Mouse (Mus musculus) liver, embryonic 15.5 days (tissue): ENCODE data around the gene Kdm4b. TPM values are rescaled to one million over a fixed set of nuclear protein-coding genes. Genes with fewer than 3 reads are reported as not detected.

Experiments
- ATAC-seq: fragments of 200-750 bp; cut with Nextera tagmentation; 2 replicates; pipeline ENCODE4 v1.8.0; 2017; ENCODE audit warnings: moderate number of reproducible peaks, mild to moderate bottlenecking, moderate library complexity; ENCODE audit not compliant: insufficient read depth
- H3K27ac ChIP-seq: fragments of 300-500 bp; sonication (generic); replicated peaks from 2 replicates; pipeline ENCODE4 v1.5.1; 2015; ENCODE audit warnings: mild to moderate bottlenecking, inconsistent platforms
- H3K27me3 ChIP-seq: fragments of 300-500 bp; sonication (generic); 2 replicates; pipeline ENCODE4 v1.6.1; 2015; ENCODE audit warnings: mild to moderate bottlenecking, inconsistent platforms
- H3K36me3 ChIP-seq: fragments of 300-500 bp; sonication (generic); replicated peaks from 2 replicates; pipeline ENCODE4 v1.6.1; 2015; ENCODE audit warnings: moderate library complexity, mild to moderate bottlenecking, inconsistent platforms
- H3K4me1 ChIP-seq: fragments of 300-500 bp; sonication (generic); replicated peaks from 2 replicates; pipeline ENCODE4 v1.6.1; 2015; ENCODE audit warnings: inconsistent platforms
- H3K4me2 ChIP-seq: fragments of 300-500 bp; sonication (generic); 2 replicates; pipeline ENCODE4 v1.6.1; 2015; ENCODE audit warnings: moderate library complexity, mild to moderate bottlenecking, inconsistent platforms
- H3K4me3 ChIP-seq: fragments of 300-500 bp; sonication (generic); replicated peaks from 2 replicates; pipeline ENCODE4 v1.5.1; 2015; ENCODE audit warnings: mild to moderate bottlenecking, inconsistent platforms
- H3K9ac ChIP-seq: fragments of 300-500 bp; sonication (generic); 2 replicates; pipeline ENCODE4 v1.6.1; 2015; ENCODE audit warnings: moderate library complexity, mild to moderate bottlenecking, inconsistent platforms
- H3K9me3 ChIP-seq: fragments of 300-500 bp; sonication (generic); replicated peaks from 2 replicates; pipeline ENCODE4 v1.6.1; 2016; ENCODE audit warnings: inconsistent platforms
- WGBS: fragments of 180-500 bp; shearing (Covaris S2); methylation state at CpG from one replicate; pipeline ENCODE4 v1.1.7; 2015; ENCODE audit warnings: mixed read lengths; ENCODE audit not compliant: insufficient replicate concordance; 5-methylcytosine and 5-hydroxymethylcytosine counted together
- polyA plus RNA-seq: library from polyadenylated mRNA; unstranded; fragments of >200 nt; fragmentation: Nextera tagmentation; extraction: Ambion mirVana; gene quantifications from 2 replicates; pipeline ENCODE4 v1.2.1, GENCODE M21; 2015

The Kdm4b gene
- polyA plus RNA-seq, 1 experiment from 2014 or later = 7.0 TPM

DNA sequence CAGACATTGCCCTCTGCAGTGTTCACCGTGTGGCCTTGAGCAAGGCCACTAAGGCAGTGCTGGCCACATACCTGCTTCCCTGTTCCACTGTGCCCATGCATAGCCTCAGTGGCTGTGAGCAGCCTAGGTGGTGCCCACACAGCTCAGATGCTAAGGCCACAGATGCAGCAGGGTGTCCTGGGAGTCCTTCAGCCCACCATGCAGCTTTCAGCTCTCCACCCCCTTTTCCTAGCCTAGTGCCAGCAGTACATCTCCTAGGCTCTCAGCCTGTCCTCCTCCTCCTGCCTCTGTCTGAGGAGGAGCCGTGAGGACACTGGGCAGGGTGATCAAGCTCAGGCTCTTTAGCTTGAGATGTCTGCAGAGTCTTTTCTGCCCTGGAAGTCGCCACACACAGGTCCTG lies 44.2 kb downstream of the Kdm4b start:
- no peak for ATAC-seq
- no peaks in the 10 kb centered on the region for H3K27me3 ChIP-seq
- 73% methylated on average over 3 of the region's 3 CpGs for WGBS

DNA sequence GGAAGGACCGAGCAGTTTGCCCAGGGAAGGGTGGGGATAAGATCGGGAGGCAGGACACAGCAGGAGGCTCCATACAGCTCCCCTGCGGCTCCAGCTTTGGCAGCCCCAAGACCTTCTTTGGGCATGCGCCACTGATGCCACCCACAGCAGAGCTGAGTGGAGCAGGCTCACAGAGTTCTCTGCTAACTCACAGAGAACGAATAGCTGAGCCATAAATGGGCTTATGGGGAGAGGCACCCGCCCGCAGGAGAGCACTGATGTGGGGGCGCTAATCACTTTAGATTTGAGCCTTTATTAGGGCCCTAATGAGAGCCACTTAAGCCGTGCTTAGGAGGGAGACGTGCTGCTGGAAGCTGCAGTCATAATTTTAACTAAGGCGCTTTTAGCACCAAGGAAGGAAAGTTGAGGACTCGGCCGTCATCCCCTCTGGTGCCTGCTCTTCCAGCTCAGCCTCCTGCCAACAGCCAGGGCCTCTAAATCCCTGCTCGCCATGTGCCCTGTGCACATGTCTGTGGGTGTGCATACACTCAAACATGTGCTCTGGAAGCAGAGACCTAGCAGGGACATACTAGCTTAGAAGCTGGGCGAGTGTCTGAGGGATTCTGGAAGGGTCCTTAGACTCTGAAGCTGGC lies 45.3 kb downstream of the Kdm4b start:
- Histone ChIP-seq H3K4me2 (no peak overlapping the region), H3K4me1 (peaks cover 9% of the 10 kb centered on the region; the same call in 1 of the 2 replicates), H3K9me3 (no peaks in the 10 kb centered on the region), H3K36me3 (peaks cover 7% of the 10 kb centered on the region; the same call in 1 of the 2 replicates), H3K27ac (no peak overlapping the region), H3K4me3 (no peak overlapping the region), H3K9ac (no peak overlapping the region), H3K27me3 (no peaks in the 10 kb centered on the region)
- 72% methylated on average over 15 of the region's 15 CpGs for WGBS
- ATAC-seq = no peak

More for the DNA sequence above, 44.2 kb downstream of the Kdm4b start:
- H3K4me2 ChIP-seq = no peak overlapping the region
- H3K9ac ChIP-seq = no peak overlapping the region
- H3K9me3 ChIP-seq = no peaks in the 10 kb centered on the region
- no peak overlapping the region for H3K27ac ChIP-seq
- H3K4me1 ChIP-seq = peaks cover 13% of the 10 kb centered on the region; the same call in 1 of the 2 replicates
- H3K36me3 ChIP-seq = peaks cover 5% of the 10 kb centered on the region; the same call in 1 of the 2 replicates
- H3K4me3 ChIP-seq = no peak overlapping the region

DNA sequence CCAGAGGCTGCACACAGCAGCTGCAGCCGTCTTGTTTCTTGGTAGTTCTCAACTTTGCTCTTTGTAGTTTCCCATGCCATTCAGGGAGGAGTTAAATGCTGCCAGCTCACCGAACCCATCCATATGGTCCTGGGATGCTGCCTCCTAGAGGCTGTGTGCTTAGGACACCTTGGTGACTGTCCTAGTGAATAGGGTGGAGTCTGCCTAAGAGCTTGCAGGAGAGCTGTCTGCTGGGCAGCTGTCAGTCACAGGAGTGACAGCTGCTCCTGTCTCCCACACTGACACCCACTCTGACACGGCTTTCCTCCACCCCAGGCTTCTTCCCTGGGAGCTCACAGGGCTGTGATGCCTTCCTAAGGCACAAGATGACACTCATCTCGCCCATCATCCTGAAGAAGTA lies 46.2 kb downstream of the Kdm4b start:
- H3K4me1 ChIP-seq = peaks cover 9% of the 10 kb centered on the region; the same call in 1 of the 2 replicates
- ATAC-seq = no peak
- no peak overlapping the region for H3K4me2 ChIP-seq
- 54% methylated on average over 4 of the region's 4 CpGs for WGBS
- no peak overlapping the region for H3K27ac ChIP-seq
- H3K4me3 ChIP-seq = no peak overlapping the region
- H3K9me3 ChIP-seq = no peaks in the 10 kb centered on the region
- H3K36me3 ChIP-seq = peaks cover 7% of the 10 kb centered on the region; the same call in 1 of the 2 replicates
- no peaks in the 10 kb centered on the region for H3K27me3 ChIP-seq
- no peak overlapping the region for H3K9ac ChIP-seq

DNA sequence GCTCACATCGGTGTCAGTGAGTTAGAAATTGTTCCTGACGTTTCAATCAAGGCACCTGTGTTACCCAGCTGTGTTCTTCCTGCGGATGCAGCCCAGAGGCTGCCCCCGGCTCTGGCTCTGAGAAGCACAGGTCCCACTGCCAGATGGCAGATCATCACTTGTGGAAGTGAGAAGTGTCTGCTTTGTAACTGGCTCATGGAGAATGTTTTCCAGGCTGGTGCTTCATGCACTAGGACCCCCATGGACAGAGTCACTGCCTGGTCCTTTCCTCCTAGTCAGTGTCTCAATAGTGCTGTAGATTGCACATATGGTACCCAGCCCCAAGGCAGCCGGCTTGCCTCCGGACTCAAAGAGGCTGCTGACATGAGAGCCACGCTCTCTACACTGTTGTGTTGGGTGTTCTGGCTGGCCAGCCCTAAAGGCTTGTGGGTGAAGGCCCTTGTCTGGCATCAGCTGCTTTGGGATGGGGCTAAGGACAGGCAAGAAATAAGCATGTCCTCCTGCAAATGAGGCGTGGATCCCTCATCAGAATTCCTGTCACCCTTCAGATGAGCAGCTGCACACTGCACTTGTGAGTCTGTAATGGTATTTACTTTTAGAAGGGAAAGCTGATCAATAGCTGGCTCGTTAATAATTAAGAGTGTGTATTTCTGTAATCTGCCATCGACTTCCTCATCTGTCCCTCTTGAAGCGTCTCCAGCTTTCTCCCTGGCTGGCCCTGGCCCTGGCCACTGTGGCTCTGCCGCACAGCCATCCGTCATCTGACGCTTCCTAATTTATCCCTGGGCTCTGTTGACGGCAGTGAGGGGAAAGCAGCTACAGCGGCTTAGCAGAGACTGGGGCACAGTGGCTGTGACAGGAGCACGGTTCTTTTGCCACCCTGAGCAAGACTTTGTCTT lies 47.5 kb downstream of the Kdm4b start:
- Histone ChIP-seq H3K9me3 (no peaks in the 10 kb centered on the region), H3K9ac (no peak overlapping the region), H3K36me3 (peaks cover 10% of the 10 kb centered on the region; the same call in 1 of the 2 replicates), H3K4me2 (no peak overlapping the region), H3K27me3 (no peaks in the 10 kb centered on the region), H3K27ac (no peak overlapping the region), H3K4me3 (no peak overlapping the region), H3K4me1 (peaks cover 9% of the 10 kb centered on the region; the same call in 1 of the 2 replicates)
- ATAC-seq = no peak
- 69% methylated on average over 17 of the region's 17 CpGs for WGBS

DNA sequence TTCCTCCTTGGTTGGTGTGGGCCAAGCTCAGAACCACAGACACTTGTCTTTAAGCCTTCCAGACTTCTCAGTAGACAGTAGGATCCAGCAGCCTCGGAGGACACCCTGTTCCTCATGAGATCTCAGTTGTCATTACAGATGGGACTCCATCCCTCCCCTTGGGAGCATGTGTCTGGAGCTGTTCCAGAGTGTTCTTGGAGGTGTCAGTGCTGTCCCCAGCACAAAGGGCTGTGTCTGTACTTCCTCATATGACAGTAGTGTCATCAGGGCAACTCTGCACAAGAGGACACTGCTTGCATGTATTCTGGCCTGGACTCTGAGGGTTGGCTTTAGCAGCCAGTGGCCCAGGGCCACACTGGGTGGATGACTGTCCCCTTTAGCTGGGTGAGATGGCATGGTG lies 49.0 kb downstream of the Kdm4b start:
- ATAC-seq = no peak
- Histone ChIP-seq H3K4me2 (no peak overlapping the region), H3K27ac (no peak overlapping the region), H3K27me3 (no peaks in the 10 kb centered on the region), H3K9me3 (no peaks in the 10 kb centered on the region), H3K36me3 (peaks cover 10% of the 10 kb centered on the region; the same call in 1 of the 2 replicates), H3K9ac (no peak overlapping the region), H3K4me3 (no peak overlapping the region), H3K4me1 (peaks cover 9% of the 10 kb centered on the region; the same call in 1 of the 2 replicates)
- WGBS = 52% methylated on average over 1 of the region's 1 CpGs

DNA sequence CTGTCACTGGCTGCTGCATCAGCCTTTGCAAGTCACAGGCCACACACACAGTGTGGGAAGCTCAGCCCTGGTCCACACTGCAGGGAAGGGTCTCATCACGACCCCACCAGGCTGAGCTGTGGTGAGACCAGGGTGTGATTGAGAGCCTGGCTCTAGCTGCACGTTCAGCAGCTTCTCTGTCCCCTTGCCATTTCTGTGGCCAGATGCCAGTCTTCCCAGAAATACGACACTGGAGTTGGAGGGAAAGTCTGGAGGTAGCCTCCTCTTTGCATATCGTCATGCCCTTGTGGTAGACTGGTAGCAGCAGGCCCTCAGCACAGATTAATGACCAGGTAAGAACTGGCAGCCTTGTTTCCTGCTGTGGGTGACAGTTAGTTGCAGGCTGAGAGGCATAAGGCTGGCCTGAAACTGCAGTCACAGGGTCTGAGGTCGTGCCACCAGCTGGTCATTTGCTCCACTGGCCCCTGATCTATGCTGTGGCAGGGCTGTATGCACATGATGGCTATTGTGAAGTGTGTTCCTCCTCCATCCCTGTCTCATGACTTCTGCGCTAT lies 53.5 kb downstream of the Kdm4b start:
- Histone ChIP-seq H3K4me3 (no peak overlapping the region), H3K4me1 (0 out of 2 replicates have a peak, but pooled peaks cover 4% of the 10 kb centered on the region), H3K9ac (no peak overlapping the region), H3K9me3 (no peaks in the 10 kb centered on the region), H3K36me3 (peaks cover 15% of the 10 kb centered on the region; the same call in 1 of the 2 replicates), H3K27me3 (no peaks in the 10 kb centered on the region), H3K4me2 (no peak overlapping the region), H3K27ac (no peak overlapping the region)
- no peak for ATAC-seq
- WGBS = 70% methylated on average over 6 of the region's 6 CpGs

DNA sequence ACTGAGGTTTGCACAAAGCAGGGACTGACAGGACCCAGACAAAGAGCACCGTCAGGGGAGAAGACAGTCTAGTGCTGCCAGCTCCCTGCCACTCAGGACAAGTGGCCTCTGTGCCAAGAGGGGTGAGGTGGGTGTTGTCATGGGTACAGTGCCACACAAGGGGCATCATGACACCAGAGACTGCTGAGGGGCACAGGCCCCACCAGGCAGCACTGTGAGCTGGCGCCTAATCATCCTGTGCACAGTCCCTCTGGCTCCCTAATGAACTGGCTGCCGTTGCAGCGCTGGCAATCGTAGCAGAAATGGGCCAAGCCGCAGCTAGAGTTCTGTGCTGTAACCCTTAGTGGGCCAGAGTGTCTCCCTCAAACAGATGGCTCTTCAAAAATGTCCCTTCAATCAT lies 54.4 kb downstream of the Kdm4b start:
- no peak overlapping the region for H3K27ac ChIP-seq
- peaks cover 21% of the 10 kb centered on the region; the same call in 1 of the 2 replicates for H3K36me3 ChIP-seq
- no peak overlapping the region for H3K4me3 ChIP-seq
- ATAC-seq = no peak
- H3K27me3 ChIP-seq = no peaks in the 10 kb centered on the region
- H3K4me2 ChIP-seq = no peak overlapping the region
- H3K9me3 ChIP-seq = no peaks in the 10 kb centered on the region
- WGBS = 85% methylated on average over 6 of the region's 6 CpGs
- 0 out of 2 replicates have a peak, but pooled peaks cover 4% of the 10 kb centered on the region for H3K4me1 ChIP-seq
- no peak overlapping the region for H3K9ac ChIP-seq

DNA sequence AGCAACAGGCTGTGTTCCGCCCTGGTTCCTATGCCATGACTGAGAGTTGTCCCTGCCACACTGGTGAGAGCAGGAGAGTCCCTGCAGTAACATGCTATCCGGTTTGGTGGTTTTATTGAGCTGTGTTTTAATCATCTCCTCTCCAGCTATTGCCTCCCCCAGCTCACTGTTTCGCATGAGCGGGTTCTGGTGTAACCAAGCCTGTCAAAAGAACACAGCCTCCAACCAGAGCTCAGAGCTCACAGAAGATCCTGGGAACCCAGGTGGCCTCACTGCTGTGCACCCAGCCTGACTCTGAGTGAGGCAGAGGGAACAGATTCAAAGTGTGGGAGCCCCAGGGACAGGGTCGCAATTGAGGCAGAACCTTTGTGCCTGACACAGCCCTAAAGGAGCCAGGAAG lies 55.3 kb downstream of the Kdm4b start:
- 0 out of 2 replicates have a peak, but pooled peaks cover 4% of the 10 kb centered on the region for H3K4me1 ChIP-seq
- ATAC-seq = no peak
- WGBS = 79% methylated on average over 5 of the region's 5 CpGs
- no peak overlapping the region for H3K4me2 ChIP-seq
- 0 out of 2 replicates have a peak, but pooled peaks cover 17% of the 10 kb centered on the region for H3K36me3 ChIP-seq
- no peak overlapping the region for H3K27ac ChIP-seq
- H3K9ac ChIP-seq = no peak overlapping the region
- no peaks in the 10 kb centered on the region for H3K27me3 ChIP-seq
- H3K9me3 ChIP-seq = no peaks in the 10 kb centered on the region
- H3K4me3 ChIP-seq = no peak overlapping the region

DNA sequence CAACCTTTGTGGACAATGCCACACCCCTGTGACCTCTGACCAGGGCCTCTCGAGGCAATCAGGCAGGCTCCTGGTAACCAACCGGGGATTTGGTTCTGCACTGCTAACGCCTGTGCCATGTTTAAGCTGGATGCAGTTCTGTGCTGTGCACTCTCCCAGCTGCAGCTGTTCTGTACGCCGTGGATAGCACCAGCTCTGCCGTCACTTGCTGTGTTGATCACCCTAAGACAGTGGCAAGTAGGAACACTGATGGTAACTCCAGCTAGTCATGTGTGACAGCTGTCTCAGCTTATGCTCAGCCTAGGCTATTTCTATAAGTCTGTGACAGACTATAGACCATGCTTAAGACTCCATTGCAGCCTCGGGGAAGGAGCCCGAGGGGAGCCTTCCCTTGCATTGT lies 57.1 kb downstream of the Kdm4b start:
- 0 out of 2 replicates have a peak, but pooled peaks cover 14% of the 10 kb centered on the region for H3K36me3 ChIP-seq
- 67% methylated on average over 8 of the region's 8 CpGs for WGBS
- no peak overlapping the region for H3K4me2 ChIP-seq
- no peaks in the 10 kb centered on the region for H3K27me3 ChIP-seq
- no peak overlapping the region for H3K27ac ChIP-seq
- ATAC-seq = no peak
- H3K4me3 ChIP-seq = no peak overlapping the region
- H3K4me1 ChIP-seq = 0 out of 2 replicates have a peak, but pooled peaks cover 4% of the 10 kb centered on the region
- H3K9me3 ChIP-seq = no peaks in the 10 kb centered on the region
- H3K9ac ChIP-seq = no peak overlapping the region

DNA sequence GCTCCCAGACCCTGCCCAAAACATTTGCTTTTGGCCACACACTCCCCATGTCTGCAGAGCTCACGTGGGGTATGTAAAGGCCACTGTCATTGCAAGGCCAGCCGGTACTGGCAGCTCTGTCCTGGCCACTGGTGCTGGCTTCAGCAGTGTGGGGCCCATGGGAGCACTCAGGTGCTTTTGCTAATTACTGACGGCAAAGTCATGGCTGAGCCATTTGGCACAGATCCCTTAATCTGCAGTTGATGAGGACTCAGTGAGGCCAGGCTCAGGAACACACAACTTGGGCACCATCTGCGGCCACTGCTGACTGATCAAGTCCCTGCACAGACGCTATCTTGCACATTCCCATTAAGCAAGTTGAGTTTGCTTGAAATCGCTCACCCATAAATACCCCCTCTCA lies 59.0 kb downstream of the Kdm4b start:
- ATAC-seq = no peak
- WGBS = 72% methylated on average over 6 of the region's 6 CpGs
- H3K4me3 ChIP-seq = no peak overlapping the region
- no peaks in the 10 kb centered on the region for H3K9me3 ChIP-seq
- H3K36me3 ChIP-seq = peaks cover 27% of the 10 kb centered on the region
- H3K27ac ChIP-seq = no peak overlapping the region
- H3K9ac ChIP-seq = no peak overlapping the region
- no peak overlapping the region for H3K4me2 ChIP-seq
- no peaks in the 10 kb centered on the region for H3K27me3 ChIP-seq
- H3K4me1 ChIP-seq = 0 out of 2 replicates have a peak, but pooled peaks cover 4% of the 10 kb centered on the region

DNA sequence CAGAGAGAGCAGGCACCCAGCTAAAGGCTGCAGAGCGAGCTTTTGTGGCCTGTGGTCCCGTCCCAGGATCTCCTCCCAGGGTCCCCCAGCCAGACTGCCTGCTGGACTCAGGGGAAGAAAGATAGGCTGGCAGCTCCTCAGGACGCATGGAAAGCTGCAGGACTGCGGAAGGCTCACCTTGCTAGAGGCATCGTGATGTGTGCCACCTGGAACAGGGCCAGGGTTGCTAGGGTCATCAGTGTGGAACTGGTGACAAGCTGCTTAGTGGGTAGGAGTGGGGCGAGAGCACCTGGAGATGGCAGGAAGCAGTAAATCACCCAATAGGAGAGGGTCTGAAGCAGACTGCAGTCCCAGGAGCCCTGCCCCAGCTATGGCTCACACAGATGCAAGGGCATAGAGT lies 61.8 kb downstream of the Kdm4b start:
- Histone ChIP-seq H3K4me2 (no peak overlapping the region), H3K27ac (no peak overlapping the region), H3K4me1 (0 out of 2 replicates have a peak, but pooled peaks cover 4% of the 10 kb centered on the region), H3K27me3 (no peaks in the 10 kb centered on the region), H3K9me3 (no peaks in the 10 kb centered on the region), H3K9ac (no peak overlapping the region), H3K36me3 (peaks cover 28% of the 10 kb centered on the region), H3K4me3 (no peak overlapping the region)
- ATAC-seq = no peak
- WGBS = 79% methylated on average over 6 of the region's 6 CpGs
